Mouse (Mus musculus) kidney, adult 11 months (tissue): ENCODE measurements around the gene Fam198b.
"Not testable (repeated sequence)": the region's sequence is repeated elsewhere in the genome, so short reads cannot be mapped to it uniquely, and the experiment has no call there.

Source experiments
- DNase-seq: peaks from one replicate; pipeline ENCODE4 v3.0.0; 2022

Fam198b gene

DNA sequence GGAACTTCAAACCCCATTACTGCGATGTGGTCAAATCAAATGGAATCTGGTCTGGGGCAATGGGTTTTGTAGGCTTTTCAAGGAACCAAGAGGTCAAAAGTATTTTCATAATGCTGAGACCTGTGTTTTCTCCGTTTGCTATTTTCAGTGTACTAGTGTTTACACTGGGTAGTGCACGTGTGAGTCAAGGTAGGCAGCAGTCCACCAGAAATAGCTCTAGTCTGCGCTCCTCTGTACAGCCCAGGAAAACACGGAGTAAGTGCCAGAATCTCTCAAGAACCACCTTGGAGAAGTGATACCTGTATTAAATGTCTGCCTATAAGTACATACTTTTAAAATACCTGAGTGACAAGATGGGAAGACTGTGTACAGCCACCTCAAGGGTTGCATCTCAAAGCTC is 44.1 kb downstream of the Fam198b start:
- DNase-seq = no peak

DNA sequence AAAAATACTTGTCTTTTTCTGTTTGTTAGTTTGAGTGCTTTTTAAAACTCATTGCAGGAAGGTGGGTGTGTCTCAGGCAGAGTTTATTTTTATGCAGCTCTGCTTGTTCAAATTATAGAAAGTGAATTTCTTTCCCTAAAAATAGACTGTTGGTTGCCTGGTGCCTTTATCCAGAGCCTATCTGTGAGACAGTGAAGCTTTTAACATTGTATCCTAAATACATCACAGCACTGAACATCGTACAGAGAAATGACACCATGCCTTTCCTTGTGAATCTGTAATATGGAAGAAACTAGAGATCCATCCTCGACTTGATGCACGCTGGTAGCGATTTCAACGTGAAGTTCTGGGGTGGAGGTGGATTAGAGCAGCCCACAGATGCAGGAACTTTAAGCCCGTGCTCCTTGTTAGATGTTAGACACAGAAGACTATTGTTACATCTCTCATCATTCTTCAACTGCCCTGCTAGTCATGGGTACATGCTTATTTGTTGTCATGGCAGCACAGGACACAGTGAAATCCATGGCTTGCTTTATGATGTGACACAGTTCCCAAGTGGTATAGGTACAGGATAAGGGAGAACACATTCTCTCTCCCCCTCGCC is 45.9 kb downstream of the Fam198b start:
- no peak for DNase-seq

DNA sequence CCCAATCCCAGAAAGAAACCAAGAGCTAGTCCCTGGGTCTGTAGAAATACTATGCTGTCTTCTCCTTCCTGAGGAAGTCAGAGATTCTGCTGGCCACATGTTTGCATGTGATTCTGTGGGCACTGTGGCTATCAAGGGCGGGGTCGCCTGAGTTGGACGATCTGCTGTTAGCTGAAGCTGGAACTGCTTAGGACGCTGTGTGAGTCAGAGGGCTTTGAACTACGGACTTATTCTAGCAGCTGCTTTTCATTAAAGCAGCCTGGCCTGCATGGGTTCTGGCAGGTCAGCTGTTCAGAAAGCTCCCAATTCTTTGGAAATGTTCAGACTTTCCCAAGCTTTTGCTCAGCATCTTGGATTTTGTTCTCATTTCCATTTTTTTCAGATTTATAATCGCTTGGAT is 51.9 kb downstream of the Fam198b start:
- peak; percentile 19 for DNase-seq

DNA sequence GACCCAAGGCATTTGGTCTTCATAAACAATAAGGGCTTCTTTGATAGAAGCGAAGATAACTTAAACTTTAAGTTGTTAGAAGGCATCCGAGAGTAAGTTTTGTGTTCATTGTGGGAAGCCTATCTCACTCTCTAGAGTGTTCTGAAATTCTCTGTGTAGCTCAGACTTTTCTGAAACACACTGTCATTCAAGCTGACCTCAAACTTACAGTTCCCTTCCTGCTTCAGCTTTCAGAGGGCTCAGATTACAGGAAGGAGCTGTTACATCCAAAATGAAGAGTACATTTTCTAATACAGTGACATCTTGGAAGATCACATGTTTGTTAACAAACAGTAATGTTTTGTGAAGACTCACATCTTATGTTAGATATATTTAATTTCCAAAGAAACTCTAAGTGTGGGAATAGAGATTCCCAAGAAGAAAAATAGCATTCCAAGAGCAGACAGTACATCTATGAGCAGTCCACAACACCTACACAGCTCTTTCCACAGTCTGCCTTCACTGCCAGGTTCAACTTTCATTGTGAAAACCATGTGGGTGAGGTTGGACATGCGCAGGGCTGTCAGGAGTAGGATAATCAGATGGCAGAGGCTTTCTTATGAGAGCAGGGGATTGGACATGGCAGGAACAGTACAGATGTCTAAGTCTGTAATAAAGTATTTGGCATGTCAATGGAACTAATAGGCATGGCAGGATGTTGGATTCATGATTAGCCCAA is 52.6 kb downstream of the Fam198b start:
- no peak for DNase-seq

DNA sequence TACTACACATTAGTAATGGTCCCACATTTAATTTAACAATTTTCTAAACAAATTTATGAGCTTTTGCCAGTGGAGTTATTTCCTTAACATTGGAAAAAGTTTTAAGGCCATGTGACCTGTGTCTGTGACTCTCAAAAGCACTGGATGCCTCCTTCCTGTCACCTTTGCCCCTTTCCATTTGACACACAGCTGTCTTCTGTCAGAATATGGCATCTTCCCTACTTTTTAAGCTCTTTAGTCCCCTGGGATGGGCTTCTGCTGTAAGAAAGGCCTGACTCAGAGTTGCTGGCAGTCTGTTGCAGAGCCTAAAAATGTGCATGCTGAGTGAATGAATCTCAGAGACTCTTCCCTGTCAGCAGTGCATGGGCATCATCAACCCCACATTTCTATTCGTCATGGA is 63.4 kb downstream of the Fam198b start:
- DNase-seq = peak; percentile 39

DNA sequence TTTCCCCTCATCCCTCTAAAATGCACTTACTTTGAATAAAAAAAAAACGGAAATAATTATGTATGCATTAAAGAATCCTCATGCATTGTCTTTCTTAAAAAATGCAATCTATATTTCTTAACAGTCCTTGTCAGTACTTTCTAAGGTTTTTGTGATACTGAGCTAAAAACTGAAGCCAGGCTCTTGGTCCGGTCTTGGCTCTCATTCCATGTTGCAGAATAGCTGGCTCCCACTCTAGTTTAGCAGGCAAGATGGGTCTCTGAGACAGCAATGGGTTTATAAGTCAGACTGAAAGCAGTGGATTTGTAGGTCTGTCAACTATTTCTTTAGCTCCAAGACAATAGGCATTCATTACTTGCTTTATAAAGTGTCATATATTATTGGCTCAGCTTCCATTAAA is 63.8 kb downstream of the Fam198b start:
- DNase-seq = no peak

DNA sequence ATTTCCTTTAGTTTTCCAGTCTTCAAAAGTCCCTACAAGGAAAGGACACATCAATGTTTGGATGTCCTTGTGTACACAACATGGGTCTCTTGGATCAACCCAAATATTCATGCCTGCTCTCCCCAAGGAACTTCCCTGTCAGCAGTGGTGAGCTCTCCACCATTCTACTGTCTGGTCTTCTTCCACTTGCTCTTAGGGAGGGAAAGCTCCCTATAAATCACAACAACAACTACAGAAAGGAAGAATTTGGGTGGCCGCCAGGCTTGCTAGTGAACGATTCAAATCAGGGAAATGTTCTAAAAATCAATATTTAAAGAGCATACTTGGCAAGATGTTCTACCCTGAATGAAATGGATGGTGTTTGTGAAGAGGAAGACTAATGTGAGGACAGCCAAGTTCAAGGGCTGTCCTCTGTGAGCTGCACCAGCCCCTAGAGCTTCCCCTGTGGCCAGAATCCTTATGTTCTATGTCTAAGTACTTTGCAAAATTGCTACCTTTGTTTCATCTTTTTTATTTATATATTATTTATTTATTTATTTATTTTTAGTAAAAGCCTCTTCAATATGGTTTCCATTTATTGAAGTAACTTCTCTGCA is 68.9 kb downstream of the Fam198b start:
- no peak for DNase-seq

DNA sequence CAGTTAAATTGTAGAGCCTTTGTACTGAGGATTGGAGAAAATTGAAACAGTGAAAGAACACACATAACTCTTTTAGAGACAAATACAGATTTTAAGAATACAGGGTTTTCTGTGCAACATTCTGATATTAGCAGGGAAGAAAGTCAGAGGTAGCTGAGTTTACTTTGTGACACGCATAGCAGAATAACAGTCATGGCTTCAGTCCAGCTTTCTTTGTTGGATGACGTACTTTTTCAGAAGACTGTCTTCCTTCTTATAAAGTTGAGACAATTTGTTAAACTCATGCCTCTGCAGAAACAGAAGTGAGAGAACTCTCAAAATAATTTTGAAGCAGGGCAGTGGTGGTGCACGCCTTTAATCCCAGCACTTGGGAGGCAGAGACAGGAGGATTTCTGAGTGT is 70.9 kb downstream of the Fam198b start:
- DNase-seq = no peak

DNA sequence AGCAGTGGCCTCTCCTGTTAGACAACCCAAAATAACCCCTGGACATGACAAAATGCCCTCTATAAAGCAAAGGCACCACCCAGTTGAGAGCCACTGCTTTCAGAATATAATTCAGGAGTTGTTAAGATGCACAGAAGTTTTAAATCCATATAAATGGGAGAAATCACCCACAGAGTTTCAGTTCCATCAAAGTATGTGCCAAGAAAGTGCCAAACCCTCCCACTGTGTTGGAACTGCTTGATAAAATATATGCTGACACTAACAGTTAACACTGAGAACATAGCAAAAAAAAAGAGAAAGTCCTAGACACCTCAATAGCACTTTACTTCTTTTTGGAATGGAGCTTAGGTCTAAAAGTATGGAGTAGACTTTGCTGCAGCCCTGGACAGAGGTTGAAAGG is 72.5 kb downstream of the Fam198b start:
- no peak for DNase-seq

DNA sequence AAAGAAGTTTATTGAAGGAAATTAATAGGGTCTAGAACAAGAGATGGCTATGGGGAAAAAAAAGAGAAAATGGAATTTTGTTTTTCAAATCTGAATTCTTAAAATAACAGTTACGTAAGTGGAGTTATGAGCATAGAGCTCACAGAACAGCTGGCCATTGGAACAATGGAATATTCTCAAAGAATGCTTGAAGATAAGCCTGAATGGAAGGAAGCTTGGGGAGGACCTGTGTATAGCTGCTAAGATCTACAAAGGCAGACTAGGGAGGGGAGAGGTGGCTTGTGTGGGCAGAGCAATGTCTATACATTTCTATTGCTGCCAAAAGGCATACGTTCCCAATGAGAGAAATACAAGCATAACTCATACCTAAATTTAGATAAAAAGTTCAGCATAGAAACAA is 73.4 kb downstream of the Fam198b start:
- DNase-seq = no peak

DNA sequence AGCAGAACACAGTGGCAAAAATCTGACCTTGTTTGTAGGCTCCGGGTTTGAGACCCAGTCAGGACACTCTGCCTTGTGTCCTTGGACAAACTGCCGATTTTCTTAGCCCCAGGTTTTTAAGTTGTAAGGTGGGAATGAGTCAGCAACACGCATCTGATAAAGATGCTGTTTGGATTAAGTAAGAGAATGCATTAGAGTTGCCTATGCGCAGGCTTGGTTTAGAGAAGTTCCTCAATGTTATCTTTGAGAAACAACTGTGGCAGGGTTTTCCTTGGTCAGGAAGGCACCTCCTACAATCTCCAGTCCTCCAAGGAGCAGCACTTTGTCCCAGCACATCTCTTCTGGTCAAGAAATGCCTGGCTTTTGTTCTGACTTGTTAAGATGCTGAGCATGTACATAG is 82.4 kb downstream of the Fam198b start:
- no peak for DNase-seq

DNA sequence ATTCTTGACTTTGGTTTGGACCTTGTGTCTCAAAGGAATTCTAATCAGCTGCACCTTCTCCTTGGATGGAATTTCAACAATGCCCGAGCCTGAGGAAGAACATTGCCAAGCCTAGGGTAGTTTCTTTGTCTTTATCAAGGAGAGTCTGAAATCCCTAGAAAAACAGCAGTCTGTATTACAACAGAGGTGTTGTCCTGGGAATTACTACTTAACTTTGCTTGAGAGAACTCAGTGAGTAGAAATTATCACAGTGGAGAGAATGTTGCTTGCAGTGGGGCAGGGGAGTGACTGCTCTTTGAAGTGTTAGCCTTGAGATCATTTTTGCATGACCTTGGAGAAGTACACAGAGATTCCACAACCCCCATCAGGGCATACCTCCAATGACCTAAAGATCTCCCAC is 83.0 kb downstream of the Fam198b start:
- DNase-seq = no peak

DNA sequence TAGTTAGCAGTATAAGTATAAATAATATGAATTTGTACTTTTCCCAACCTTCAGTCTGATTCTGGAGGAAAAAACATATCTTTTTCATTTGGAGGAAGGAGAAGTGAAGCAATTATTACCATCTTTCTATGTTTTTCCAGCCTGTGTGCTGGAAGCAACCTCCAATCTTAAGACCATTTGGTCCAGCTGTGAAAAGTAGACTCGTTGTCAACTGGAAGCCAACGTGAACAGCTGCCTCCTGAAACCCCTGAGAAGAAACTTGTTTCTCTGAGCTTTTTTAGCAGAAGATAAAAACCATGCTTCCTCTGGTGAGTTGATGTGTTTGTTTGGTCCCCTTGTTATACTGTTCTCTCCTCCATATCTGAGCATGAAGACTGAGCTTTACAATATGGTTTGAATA is 84.1 kb downstream of the Fam198b start:
- no peak for DNase-seq

DNA sequence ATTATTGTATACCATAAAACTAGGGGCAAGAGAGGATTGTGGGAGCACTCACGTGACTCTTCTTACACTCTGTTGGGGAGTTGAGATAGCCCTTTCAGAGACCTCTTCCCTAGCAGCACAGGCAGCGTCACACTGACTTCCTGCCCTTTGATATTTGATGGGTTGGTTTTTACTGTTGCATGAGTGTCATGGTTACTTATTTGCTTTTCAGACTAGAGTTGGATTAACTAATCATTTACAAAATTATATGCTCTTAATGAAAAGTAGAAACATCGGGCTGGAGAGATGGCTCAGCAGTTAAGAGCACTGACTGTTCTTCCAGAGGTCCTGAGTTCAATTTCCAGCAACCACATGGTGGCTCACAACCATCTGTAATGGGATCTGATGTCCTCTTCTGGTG is 85.2 kb downstream of the Fam198b start:
- not testable (repeated sequence) for DNase-seq

DNA sequence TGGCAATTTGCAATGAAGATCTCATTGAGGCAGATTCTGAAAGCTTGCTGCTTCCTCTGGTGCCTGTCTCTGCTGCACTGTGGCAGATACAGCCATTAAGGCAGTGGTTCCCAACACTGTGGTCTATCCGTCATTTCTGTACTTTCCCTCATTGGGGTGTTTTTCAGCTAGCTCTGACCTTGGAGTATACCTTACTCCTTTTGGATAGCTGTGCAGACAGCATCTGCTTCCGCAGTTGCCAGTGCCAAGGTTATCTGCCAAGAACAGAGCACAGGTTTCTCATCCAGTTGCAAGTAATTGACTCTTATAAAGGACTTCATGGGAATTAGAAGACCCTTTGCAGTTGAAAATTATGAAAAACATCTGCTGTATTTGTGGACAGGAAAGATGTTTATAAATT is 85.7 kb downstream of the Fam198b start:
- no peak for DNase-seq

DNA sequence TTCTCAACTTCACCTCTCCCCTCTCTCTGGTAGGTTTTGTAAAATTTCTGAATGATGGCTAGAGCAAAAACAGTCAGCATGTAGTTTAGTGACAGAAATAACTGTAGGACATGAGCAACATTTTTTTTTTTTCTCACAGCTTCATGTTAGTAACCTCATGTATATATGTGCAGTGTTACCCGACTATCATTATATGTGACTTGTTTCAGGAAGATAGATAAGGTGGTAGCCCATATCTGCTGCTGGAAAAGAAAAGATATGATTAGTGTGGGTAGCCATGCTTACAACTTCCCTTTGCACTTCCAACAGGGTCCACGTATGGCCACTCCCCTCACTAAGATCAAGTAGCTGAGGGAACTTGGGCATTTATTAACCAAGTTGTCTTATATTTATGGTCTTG is 86.2 kb downstream of the Fam198b start:
- DNase-seq = no peak

DNA sequence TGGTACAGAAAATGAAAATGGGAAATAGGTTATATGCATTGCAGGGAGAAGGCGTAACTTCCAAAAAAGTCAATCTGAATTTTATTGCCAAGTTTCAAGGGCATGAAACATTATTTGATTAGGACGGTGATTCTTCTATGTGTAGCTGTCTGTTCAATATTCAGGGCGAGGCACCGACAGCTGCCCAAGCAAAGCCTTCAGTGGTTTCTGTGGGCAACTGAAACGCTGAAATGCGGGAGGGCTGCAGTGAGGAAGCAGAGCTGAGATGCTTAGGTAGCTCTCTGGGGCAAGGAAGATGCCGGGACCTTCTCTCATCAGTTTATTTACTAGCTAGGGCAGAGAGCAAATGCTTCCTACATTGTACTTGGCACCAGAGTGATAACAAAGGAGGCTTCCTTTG is 87.2 kb downstream of the Fam198b start:
- DNase-seq = no peak

DNA sequence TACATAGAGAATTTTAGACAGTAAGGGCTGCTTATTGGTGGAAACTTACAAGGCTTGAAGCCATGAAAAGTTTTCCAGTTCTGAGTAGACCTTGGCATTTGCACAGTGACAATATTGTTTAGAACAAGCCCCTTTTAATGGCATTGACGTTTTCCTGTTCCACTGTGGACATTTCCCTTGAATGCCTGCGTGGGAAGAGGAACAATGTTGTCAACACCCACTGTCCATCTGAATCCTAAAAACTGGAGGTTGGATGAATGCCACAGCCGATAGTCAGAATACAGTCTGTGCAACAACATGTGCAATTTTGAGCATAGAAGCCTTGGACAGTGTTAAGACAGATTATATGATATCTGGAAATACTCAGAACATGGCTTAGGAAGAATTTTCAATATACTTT is 92.5 kb downstream of the Fam198b start:
- no peak for DNase-seq

DNA sequence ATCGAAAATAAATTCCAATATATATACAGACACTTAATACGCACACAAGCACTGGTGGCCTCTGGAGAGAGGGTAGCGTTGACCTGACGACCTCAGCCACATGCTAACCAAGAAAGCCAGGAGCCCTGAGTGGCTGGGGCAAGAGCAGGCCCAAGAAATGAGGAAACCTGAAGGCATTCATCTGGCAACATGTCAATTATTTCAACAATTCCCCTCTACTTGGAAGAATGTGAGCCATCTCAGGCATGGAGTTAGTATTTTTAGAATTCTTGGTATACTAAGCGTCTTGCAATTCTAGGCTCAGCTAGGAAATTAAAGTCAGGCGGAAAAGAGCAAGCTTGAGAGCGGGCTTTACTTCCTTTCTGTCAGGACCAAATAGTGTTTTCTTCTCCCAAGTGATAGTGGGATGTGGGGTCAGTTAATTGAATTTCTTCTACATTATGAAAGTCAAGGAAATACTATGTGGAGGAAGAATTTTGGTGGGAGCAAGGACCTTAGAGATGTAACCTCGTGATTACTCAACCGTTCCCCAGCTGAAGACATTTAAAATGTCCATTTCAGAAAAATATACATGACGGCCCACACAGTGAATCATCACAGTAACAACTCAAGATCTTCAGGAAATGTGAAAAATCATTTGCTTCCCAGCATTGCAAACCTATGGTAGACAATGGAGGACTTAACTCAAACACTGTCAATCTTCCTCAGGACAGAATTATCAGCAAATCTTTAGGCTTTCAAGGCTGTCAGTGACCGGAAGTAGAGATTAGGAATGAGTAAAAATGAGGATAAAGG is 93.5 kb downstream of the Fam198b start:
- peak; percentile 14 for DNase-seq

DNA sequence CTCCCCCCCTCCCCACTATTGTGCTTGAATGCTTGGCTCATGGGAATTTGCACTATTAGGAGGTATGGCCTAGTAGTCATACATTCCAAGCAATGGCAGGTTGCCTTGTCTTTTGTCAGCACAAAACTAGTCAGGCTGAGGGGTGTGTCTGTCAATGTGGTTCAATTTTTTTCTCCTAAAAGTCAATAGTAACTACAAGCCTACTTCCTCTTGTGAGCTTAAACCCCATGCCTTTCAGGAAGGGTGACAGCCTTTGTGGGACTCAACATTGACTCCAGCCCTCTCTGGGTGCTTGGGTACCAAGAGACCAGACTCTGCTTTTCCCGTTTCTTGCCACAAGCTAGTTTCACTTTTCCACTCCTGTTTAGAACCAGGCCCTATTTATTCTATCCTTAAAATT is 96.4 kb downstream of the Fam198b start:
- DNase-seq = no peak

DNA sequence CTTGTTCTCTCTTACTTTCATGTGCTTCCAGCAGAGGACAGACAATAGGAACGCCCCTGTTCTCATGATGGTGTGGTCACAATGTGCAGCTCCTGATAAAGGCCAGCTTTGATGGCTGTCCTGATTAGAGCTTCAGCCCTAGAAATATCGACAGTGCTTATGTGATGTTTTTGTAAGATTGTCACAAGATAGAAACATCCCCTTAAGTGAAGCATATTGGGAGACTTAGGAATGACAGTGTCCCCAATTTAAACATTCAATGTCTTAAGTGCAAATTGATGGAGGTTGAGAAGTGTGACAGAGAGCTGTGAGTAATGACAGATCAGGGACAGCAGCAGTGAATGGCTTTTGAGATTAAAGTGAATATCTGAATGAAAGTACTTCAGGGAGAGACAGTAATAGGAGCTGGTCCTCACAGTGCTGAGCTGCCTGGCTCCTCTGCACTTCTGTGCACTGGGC is 99.7 kb downstream of the Fam198b start:
- no peak for DNase-seq

DNA sequence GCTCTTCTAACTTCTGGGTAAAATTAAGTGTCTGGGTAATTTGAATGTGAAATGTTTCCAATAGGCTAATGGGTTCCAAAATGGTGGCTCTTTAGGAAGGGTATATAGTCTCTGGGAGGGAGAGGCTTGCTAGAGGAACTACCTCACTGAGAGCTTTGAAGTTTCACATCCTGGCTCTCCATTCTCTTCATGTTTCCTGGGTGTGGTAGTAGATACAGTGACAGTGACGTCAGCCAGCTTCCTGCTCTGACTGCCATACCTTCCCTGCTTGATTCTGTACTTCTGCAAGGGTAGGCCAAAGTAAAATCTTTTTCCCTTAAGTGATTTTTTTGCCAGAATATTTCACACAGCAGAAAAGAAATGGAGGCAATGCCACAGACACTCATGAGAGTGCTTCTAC is 100.2 kb downstream of the Fam198b start:
- no peak for DNase-seq

DNA sequence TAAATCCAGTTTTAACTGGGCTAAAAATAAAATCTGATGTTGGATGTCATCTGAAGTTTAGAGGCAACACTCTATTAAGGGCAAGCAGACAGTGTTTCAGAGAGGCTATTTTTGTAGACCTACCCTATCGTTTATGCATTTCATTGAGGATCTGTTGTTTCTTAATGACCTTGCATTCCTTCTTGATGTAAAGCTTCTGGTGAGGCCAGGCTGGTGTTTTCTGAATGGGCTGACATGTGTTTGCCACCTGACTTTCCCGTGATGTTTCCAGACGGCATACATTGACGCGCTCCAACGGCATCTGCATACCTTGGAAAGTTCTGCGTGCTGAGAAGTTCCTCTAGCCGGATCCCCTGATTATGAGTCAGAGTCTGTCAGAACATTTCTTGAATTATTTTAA is 104.9 kb downstream of the Fam198b start:
- no peak for DNase-seq

DNA sequence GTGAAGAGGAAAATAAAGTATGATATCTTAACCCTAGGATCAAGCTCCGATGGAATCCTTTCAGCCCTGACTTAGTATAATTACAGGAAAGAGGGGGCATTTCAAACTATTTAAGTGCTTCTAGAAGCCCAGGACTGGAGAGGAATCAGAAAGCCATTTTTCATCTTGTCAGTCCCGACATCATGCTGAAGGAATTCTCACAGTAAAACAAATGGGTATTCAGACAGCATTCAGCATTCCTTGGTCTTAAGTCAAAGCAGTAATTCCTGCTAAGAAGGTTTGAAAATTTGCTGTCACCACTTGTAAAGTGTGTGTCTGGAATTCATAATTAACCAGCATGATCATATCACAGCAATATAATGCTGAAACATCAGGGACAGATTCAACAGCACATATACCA is 105.6 kb downstream of the Fam198b start:
- no peak for DNase-seq
